Mouse (Mus musculus) forebrain, embryonic 13.5 days (tissue): ENCODE results near the gene Rab29. TPM values are rescaled to one million over a fixed set of nuclear protein-coding genes. Genes with fewer than 3 reads are reported as not detected.

ENCODE experiments used
- ATAC-seq: fragments of 200-750 bp; cut with Nextera tagmentation; 2 replicates; pipeline ENCODE4 v1.8.0; 2017
- H3K27ac ChIP-seq: fragments of 300-500 bp; sonication (generic); 2 replicates; pipeline ENCODE4 v1.5.1; 2015; ENCODE audit warnings: inconsistent platforms, mild to moderate bottlenecking, moderate library complexity
- H3K27me3 ChIP-seq: fragments of 300-500 bp; sonication (generic); 2 replicates; pipeline ENCODE4 v1.6.1; 2015; ENCODE audit warnings: mild to moderate bottlenecking, inconsistent platforms
- H3K36me3 ChIP-seq: fragments of 300-500 bp; sonication (generic); 2 replicates; pipeline ENCODE4 v1.6.1; 2015; ENCODE audit warnings: mild to moderate bottlenecking, inconsistent platforms; ENCODE audit not compliant: poor library complexity, severe bottlenecking
- H3K4me1 ChIP-seq: fragments of 300-500 bp; sonication (generic); 2 replicates; pipeline ENCODE4 v1.6.1; 2015; ENCODE audit warnings: inconsistent platforms
- H3K4me2 ChIP-seq: fragments of 300-500 bp; sonication (generic); 2 replicates; pipeline ENCODE4 v1.6.1; 2015; ENCODE audit warnings: inconsistent platforms, mild to moderate bottlenecking, moderate library complexity
- H3K4me3 ChIP-seq: fragments of 300-500 bp; sonication (generic); 2 replicates; pipeline ENCODE4 v1.5.1; 2015; ENCODE audit warnings: mild to moderate bottlenecking, inconsistent platforms
- H3K9ac ChIP-seq: fragments of 300-500 bp; sonication (generic); 2 replicates; pipeline ENCODE4 v1.6.1; 2015; ENCODE audit warnings: mild to moderate bottlenecking, inconsistent platforms
- H3K9me3 ChIP-seq: fragments of 300-500 bp; sonication (generic); replicated peaks from 2 replicates; pipeline ENCODE4 v1.6.1; 2016; ENCODE audit warnings: inconsistent platforms
- WGBS: fragments of 180-500 bp; shearing (Covaris S2); methylation state at CpG from one replicate; pipeline ENCODE4 v1.1.7; 2015; 5-methylcytosine and 5-hydroxymethylcytosine counted together
- polyA plus RNA-seq: library from polyadenylated mRNA; unstranded; fragments of >200 nt; fragmentation: Nextera tagmentation; extraction: Ambion mirVana; gene quantifications from 2 replicates; pipeline ENCODE4 v1.2.1, GENCODE M21; 2015

Rab29 gene
- polyA plus RNA-seq, 1 experiment from 2014 or later, result 9.2 TPM

DNA sequence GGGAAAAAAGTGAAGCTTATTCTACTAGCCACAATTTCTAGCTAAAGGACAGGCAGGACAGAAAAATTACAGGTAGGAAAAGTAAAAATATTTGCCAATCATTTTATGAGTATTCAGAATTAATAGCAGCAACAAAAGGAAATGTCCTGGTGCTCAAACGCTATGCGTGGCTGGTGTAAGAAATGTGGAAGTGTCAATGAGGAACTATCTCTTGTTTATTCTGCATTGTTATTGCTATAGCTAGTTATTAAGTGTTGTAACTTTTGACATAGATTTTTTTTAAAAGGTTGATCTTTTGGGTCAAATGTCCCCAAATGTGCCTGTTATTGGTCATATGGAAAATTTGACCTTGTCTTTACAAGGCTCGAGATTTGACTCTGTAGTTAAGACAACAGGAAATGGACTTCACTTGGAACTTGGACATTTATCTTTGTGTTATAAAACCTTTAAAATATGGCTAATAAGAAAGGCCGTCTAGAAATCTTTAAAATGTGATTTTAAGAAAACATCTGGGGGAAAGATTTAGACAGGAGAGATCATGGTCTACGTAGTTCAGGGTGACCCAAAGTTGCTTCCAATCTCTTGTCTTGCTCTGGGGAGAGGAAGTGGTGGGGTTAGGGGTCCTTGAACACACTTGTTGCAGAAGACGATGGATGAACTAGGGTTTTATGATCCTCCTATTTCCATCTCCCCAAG, 572 bp upstream of the Rab29 start:
- no peaks in the 10 kb centered on the region for H3K36me3 ChIP-seq
- no peak overlapping the region for H3K4me2 ChIP-seq
- no peak overlapping the region for H3K9ac ChIP-seq
- 0 out of 2 replicates have a peak, but pooled peaks cover 8% of the 10 kb centered on the region for H3K27me3 ChIP-seq
- no peak overlapping the region for H3K27ac ChIP-seq
- peaks cover 6% of the 10 kb centered on the region for H3K4me1 ChIP-seq
- no peak overlapping the region for H3K4me3 ChIP-seq
- ATAC-seq, result peak; percentile 46
- WGBS, result 82% methylated on average over 6 of the region's 6 CpGs
- H3K9me3 ChIP-seq, result no peaks in the 10 kb centered on the region

DNA sequence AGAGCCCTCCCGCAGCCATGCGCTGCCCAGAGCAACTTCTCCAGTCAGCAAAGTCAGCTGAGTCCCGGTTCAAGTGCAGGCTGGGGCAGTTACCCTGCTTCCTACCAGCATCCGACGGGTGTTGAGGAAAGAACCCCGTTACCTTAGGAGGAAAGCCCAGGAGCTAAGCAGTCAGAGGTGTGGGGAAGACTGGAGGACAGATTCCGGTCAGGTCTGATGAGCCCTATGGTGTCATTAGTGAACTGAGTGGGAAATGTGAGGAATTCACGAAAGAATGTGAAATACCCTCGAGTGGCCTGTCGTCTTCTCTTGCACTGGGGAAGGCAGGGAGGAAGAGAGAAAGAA, 894 bp downstream of the Rab29 start:
- Histone ChIP-seq H3K9ac (0 out of 2 replicates have a peak overlapping the region, but pooled peaks have one; percentile 56), H3K4me2 (peak overlapping the region; percentile 75), H3K27ac (no peak overlapping the region), H3K4me1 (peaks cover 6% of the 10 kb centered on the region), H3K27me3 (0 out of 2 replicates have a peak, but pooled peaks cover 8% of the 10 kb centered on the region), H3K4me3 (peak overlapping the region; percentile 57), H3K9me3 (no peaks in the 10 kb centered on the region), H3K36me3 (no peaks in the 10 kb centered on the region)
- WGBS, result 30% methylated on average over 10 of the region's 10 CpGs
- ATAC-seq, result no peak

DNA sequence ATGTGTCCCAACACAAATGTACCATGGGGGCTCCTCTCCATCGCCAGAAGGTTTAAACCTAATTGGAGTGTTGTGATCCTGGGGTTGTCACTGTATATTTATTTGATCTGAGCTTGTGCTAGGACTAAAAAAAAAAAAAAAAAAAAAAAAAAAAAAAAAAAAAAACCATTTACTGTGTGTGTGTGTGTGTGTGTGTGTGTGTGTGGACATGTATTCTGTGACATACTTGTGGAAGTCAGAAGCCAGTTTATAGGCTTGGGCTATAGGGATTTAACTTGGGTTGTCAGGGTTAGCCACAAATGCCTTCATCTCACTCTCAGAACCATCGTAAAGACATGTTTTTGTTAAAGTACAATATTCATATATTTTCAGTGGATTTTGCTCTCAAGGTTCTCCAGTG, 2.5 kb downstream of the Rab29 start:
- 0 out of 2 replicates have a peak, but pooled peaks cover 8% of the 10 kb centered on the region for H3K27me3 ChIP-seq
- whole genome bisulfite sequencing, result 87% methylated on average over 2 of the region's 2 CpGs

DNA sequence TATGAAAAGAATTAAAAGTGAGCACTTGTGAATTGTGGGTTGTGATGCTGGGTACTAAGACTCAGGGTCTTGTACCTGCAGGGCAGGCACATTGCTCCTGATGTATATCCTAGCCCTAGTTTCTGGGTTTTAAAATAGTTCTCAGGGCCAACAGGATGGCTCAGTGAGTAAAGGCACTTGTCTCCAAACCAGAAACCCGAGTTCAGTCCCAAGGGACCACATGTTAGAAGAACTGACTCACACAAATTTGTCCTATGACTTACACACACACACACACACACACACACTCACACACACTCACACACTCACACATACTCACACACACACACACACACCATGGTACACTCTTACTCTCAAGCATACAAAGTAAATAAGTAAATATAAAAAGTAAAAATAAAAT, 5.8 kb downstream of the Rab29 start:
- Histone ChIP-seq H3K4me3 (no peak overlapping the region), H3K36me3 (no peaks in the 10 kb centered on the region), H3K27me3 (0 out of 2 replicates have a peak, but pooled peaks cover 4% of the 10 kb centered on the region), H3K9me3 (no peaks in the 10 kb centered on the region), H3K9ac (no peak overlapping the region), H3K4me1 (peaks cover 1% of the 10 kb centered on the region; the same call in 1 of the 2 replicates), H3K4me2 (no peak overlapping the region), H3K27ac (no peak overlapping the region)
- WGBS, result 72% methylated on average over 1 of the region's 1 CpGs
- no peak for ATAC-seq

More for the DNA sequence above, 2.5 kb downstream of the Rab29 start:
- no peak overlapping the region for H3K4me3 ChIP-seq
- H3K4me1 ChIP-seq, result peaks cover 6% of the 10 kb centered on the region
- no peaks in the 10 kb centered on the region for H3K36me3 ChIP-seq
- H3K9me3 ChIP-seq, result no peaks in the 10 kb centered on the region
- no peak overlapping the region for H3K27ac ChIP-seq
- no peak for ATAC-seq
- no peak overlapping the region for H3K9ac ChIP-seq
- H3K4me2 ChIP-seq, result no peak overlapping the region

DNA sequence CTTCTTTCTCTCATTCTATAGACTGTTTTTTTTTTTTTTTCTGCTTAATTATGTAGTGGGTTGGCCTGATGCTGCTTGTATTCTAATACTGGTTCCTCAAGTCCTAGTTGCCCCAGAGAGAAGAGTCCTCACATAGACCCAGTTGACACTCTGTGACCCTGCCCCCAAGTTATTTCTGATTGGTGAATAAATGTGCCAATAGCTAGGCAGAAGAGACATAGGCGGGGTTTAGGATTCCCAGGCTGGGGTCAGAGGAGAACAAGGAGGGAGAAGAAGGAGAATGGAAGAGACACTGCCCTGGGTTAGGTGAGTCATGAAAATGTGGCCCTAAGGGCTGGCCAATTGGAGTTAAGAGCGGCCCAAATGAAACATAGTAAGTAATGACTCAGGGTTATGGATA, 12.8 kb downstream of the Rab29 start:
- H3K4me1 ChIP-seq, result no peaks in the 10 kb centered on the region
- no peak overlapping the region for H3K4me3 ChIP-seq
- H3K27me3 ChIP-seq, result no peaks in the 10 kb centered on the region
- WGBS, result 81% methylated on average over 2 of the region's 2 CpGs
- H3K9ac ChIP-seq, result no peak overlapping the region
- H3K9me3 ChIP-seq, result no peaks in the 10 kb centered on the region
- no peak for ATAC-seq
- no peak overlapping the region for H3K4me2 ChIP-seq
- no peak overlapping the region for H3K27ac ChIP-seq
- H3K36me3 ChIP-seq, result no peaks in the 10 kb centered on the region

DNA sequence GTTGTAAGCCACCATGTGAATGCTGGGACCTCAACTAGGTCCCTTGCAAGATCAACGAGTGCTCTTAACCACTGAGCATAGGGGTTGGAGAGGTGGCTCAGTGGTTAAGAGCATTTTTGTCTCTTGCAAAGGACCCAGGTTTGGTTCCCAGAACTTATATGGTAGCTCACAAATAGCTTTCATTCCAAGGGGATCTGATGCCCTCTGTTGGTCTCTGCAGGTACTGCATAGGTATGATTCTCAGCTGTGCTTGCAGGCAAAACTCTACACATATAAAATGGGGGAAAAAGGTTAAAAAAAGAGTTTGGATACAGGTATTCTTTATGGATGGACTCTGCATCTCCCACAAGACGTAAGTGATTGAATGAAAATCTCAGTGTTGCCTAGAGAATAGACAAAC, 15.8 kb downstream of the Rab29 start:
- Histone ChIP-seq H3K27ac (no peak overlapping the region), H3K9ac (no peak overlapping the region), H3K9me3 (no peaks in the 10 kb centered on the region), H3K36me3 (no peaks in the 10 kb centered on the region), H3K4me2 (no peak overlapping the region), H3K27me3 (no peaks in the 10 kb centered on the region), H3K4me3 (no peak overlapping the region), H3K4me1 (peaks cover 4% of the 10 kb centered on the region; the same call in 1 of the 2 replicates)
- ATAC-seq, result no peak
- WGBS, result 63% methylated on average over 2 of the region's 2 CpGs

DNA sequence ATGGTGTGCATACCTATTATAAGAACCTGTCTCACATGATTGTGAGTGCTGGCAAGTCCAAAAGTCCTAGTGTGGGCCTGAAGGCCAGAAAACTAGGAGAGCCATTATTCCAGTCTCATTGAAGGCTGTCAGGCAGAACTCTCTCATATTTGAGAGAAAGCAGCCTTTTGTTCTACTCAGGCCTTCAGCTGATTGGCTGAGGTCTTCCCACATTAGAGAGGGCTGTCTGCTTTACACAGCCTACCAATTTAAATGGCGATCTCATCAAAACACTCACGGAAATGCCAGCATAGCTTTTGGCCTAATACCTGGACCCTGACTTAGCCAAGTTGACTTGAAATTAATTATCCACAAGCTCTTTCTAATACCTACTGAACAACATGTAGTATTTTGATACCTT, 19.1 kb downstream of the Rab29 start:
- Histone ChIP-seq H3K27me3 (no peaks in the 10 kb centered on the region), H3K27ac (no peak overlapping the region), H3K36me3 (no peaks in the 10 kb centered on the region), H3K9me3 (no peaks in the 10 kb centered on the region), H3K4me2 (no peak overlapping the region), H3K9ac (no peak overlapping the region), H3K4me3 (no peak overlapping the region), H3K4me1 (peaks cover 4% of the 10 kb centered on the region; the same call in 1 of the 2 replicates)
- WGBS, result 42% methylated on average over 2 of the region's 2 CpGs
- 0 out of 2 replicates have a peak, but pooled peaks have one; percentile 36 for ATAC-seq

DNA sequence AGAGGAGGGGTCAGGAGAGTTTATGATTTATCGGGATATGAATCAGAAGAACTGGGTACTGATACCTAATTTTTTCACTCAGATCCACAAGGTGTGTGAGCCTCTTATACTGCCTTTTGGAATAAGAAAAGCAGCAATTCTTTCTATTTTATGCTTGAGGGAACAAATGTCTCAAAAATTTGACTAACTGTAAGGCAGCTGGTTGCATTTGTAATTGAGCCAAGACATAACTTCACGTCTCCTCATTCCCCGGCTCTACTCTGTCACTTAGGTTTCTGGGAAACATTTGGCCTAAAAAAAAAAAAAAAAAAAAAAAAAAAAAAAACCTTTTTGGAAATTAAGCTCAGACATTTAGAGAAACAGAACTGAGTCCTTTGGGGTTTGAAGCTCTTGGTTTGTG, 19.6 kb downstream of the Rab29 start:
- 82% methylated on average over 3 of the region's 3 CpGs for WGBS
- no peak for ATAC-seq
- Histone ChIP-seq H3K27ac (no peak overlapping the region), H3K4me2 (no peak overlapping the region), H3K4me3 (no peak overlapping the region), H3K4me1 (peaks cover 4% of the 10 kb centered on the region; the same call in 1 of the 2 replicates), H3K9ac (no peak overlapping the region), H3K9me3 (no peaks in the 10 kb centered on the region), H3K36me3 (no peaks in the 10 kb centered on the region), H3K27me3 (no peaks in the 10 kb centered on the region)

DNA sequence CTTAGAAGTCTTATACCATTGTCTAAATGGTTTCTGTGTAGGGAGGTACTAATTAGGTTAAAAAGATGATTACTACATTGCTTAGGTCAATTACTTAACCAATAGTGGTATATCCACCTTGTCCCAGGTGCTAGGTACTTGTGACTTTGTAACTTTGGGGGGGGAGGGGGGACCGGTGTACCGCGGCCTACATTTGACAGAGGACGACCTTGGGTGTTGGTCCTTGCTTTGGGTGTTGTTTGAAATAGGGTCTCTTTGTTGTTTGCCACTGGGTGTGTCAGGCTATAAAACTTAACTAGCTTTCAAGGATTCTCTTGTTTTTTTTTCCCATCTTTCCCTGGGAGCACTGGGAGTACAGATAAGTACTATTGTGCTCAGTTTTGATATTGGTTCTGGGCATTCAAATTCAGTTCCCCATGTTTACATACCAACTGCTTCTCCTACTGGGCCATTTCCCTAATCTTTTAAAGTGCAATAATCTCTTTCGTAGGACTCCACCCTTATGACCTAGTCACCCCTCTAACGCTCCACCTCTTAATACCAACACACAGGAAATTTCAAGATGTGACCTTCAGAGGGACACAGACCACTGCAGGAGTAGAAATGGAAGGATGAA, 23.1 kb downstream of the Rab29 start:
- H3K4me1 ChIP-seq, result peaks cover 4% of the 10 kb centered on the region; the same call in 1 of the 2 replicates
- H3K9me3 ChIP-seq, result no peaks in the 10 kb centered on the region
- ATAC-seq, result no peak

DNA sequence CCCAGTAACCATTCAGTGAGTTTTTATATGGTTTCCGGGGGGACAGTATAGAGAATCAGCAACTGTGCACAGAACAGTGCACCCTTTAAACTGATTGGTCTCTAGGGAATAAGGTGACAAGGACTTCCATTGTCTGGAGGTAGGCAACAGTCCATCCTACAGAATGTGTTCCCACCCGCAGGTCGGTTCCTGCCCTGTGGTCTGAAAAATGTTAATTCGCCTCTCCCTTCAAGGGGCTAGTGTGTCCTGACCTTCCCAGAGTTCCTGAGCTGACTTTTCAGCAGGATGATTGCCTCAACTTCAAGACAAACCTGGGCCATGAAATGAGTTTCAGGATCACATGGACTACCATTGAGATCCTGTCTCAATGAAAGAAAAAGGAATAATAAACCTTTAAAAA, 24.4 kb downstream of the Rab29 start:
- Histone ChIP-seq H3K27me3 (0 out of 2 replicates have a peak, but pooled peaks cover 3% of the 10 kb centered on the region), H3K4me3 (no peak overlapping the region), H3K9ac (no peak overlapping the region), H3K27ac (no peak overlapping the region), H3K4me1 (no peaks in the 10 kb centered on the region), H3K36me3 (no peaks in the 10 kb centered on the region), H3K4me2 (no peak overlapping the region), H3K9me3 (no peaks in the 10 kb centered on the region)
- 76% methylated on average over 4 of the region's 4 CpGs for WGBS
- ATAC-seq, result no peak

More for the DNA sequence above, 23.1 kb downstream of the Rab29 start:
- H3K27ac ChIP-seq, result no peak overlapping the region
- no peak overlapping the region for H3K4me3 ChIP-seq
- 82% methylated on average over 6 of the region's 6 CpGs for WGBS
- H3K9ac ChIP-seq, result no peak overlapping the region
- no peaks in the 10 kb centered on the region for H3K27me3 ChIP-seq
- no peaks in the 10 kb centered on the region for H3K36me3 ChIP-seq
- no peak overlapping the region for H3K4me2 ChIP-seq

DNA sequence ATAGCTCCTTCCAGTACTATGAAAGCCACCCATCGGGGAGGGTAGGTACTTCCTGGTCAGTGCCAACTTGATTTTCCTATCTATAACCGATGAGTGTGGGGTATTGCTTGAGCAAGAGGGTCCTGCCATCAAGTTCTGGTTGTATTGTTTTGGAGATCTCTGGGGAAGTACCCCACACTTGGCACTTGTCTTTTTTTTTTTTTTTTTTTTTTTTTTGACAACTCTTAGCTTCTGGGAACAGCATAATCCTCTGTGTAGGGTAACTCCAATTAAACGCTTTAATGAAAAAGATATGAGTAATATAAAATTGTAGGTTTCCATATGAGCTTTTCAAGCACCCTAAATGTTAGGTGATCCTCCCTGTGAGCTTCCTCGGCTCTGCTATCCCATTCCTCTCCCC, 35.7 kb downstream of the Rab29 start:
- Histone ChIP-seq H3K4me2 (no peak overlapping the region), H3K9me3 (no peaks in the 10 kb centered on the region), H3K27ac (no peak overlapping the region), H3K9ac (no peak overlapping the region), H3K27me3 (peaks cover 20% of the 10 kb centered on the region; the same call in 1 of the 2 replicates), H3K4me3 (no peak overlapping the region), H3K4me1 (no peaks in the 10 kb centered on the region), H3K36me3 (no peaks in the 10 kb centered on the region)
- WGBS, result 87% methylated on average over 4 of the region's 4 CpGs
- ATAC-seq, result no peak

DNA sequence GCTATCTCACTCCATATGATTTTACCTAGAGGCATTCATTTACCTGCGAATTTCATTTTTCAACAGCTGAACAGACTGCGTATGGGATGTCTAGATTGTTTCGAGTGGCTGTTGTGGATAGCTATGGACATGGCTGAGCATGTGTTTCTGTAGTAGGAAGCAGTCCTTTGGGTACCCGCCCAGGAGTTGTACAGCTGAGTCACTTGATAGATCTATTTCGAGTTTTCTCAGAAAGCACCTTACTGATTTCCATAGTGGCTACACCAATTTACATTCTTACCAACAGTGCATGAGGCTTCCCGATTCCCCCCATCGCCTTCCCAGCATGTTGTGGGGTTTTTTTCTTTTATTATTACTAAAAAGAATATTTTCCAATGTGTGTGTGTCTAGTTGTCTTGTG, 36.2 kb downstream of the Rab29 start:
- H3K27ac ChIP-seq, result no peak overlapping the region
- 91% methylated on average over 7 of the region's 7 CpGs for WGBS

More for the DNA sequence above, 36.2 kb downstream of the Rab29 start:
- H3K36me3 ChIP-seq, result no peaks in the 10 kb centered on the region
- no peak overlapping the region for H3K9ac ChIP-seq
- H3K4me2 ChIP-seq, result no peak overlapping the region
- H3K9me3 ChIP-seq, result no peaks in the 10 kb centered on the region
- peaks cover 25% of the 10 kb centered on the region; the same call in 1 of the 2 replicates for H3K27me3 ChIP-seq
- H3K4me3 ChIP-seq, result no peak overlapping the region
- no peak for ATAC-seq
- H3K4me1 ChIP-seq, result no peaks in the 10 kb centered on the region
